8 mouse cellular contexts compared by ENCODE assay signal in genomic region chr8:54528571-54528970, GRCm38 (mm10). TPM values are rescaled to one million over a fixed set of nuclear protein-coding genes. Genes with fewer than 3 reads are reported as not detected.
A peak's percentile ranks its signal among the peaks of the same experiment; 100 is the strongest.
DNase-seq lines count a peak whose midpoint lies in the region; ATAC-seq and TF ChIP-seq lines count a peak whose summit lies in the region.

No protein-coding gene starts in this region.

- WGBS in heart, embryonic 13.5 days, result 30% methylated on average over 7 of the region's 7 CpGs
- 64% methylated on average over 7 of the region's 7 CpGs for WGBS in hindbrain, embryonic 11.5 days
- WGBS in liver, postnatal 0 days (ENCODE audit: insufficient replicate concordance), result 30% methylated on average over 7 of the region's 7 CpGs

- ATAC-seq in heart, embryonic 13.5 days (ENCODE audit: extremely low read depth, insufficient number of reproducible peaks, low FRiP score, low TSS enrichment), result no peak
- ATAC-seq in hindbrain, embryonic 11.5 days (ENCODE audit: low FRiP score), result no peak
- no peak for ATAC-seq in liver, postnatal 0 days

- no peaks in the 10 kb centered on the region for H3K27me3 ChIP-seq in heart, embryonic 13.5 days (replicated peaks)
- peaks cover 1% of the 10 kb centered on the region; the same call in 1 of the 2 replicates for H3K27me3 ChIP-seq in ES-Bruce4 (ENCODE audit: control insufficient read depth, insufficient read depth, low read length, poor library complexity, severe bottlenecking)
- H3K27me3 ChIP-seq in hindbrain, embryonic 11.5 days (ENCODE audit: control insufficient read depth, insufficient read depth, low read length), result no peaks in the 10 kb centered on the region
- no peaks in the 10 kb centered on the region for H3K27me3 ChIP-seq in liver, postnatal 0 days (ENCODE audit: insufficient read depth, low read length)

- H3K4me2 ChIP-seq in heart, embryonic 13.5 days, result peak overlapping the region; percentile 79
- peak overlapping the region; percentile 55 for H3K4me2 ChIP-seq in hindbrain, embryonic 11.5 days (replicated peaks; ENCODE audit: low read depth, low read length)
- H3K4me2 ChIP-seq in liver, postnatal 0 days (ENCODE audit: low read depth, low read length), result peak overlapping the region; percentile 85

- peaks cover 31% of the 10 kb centered on the region for H3K36me3 ChIP-seq in heart, embryonic 13.5 days
- peaks cover 13% of the 10 kb centered on the region for H3K36me3 ChIP-seq in ES-Bruce4 (ENCODE audit: control insufficient read depth, insufficient read depth, low read length, poor library complexity, severe bottlenecking)
- H3K36me3 ChIP-seq in hindbrain, embryonic 11.5 days (ENCODE audit: control insufficient read depth, insufficient read depth, low read length), result no peaks in the 10 kb centered on the region
- H3K36me3 ChIP-seq in liver, postnatal 0 days (replicated peaks; ENCODE audit: insufficient read depth, low read length), result peaks cover 12% of the 10 kb centered on the region; the same call in 1 of the 2 replicates

- TF ChIP-seq POLR2A in ES-Bruce4 (IDR thresholded peaks at IDR 0.05; ENCODE audit: insufficient read depth, low read length), result no peak

- peak overlapping the region; percentile 95 for H3K9ac ChIP-seq in heart, embryonic 13.5 days
- peak overlapping the region; percentile 70 for H3K9ac ChIP-seq in ES-Bruce4 (ENCODE audit: low read depth, poor library complexity, severe bottlenecking)
- H3K9ac ChIP-seq in hindbrain, embryonic 11.5 days (ENCODE audit: low read depth, low read length), result peak overlapping the region; percentile 87
- H3K9ac ChIP-seq in liver, postnatal 0 days (replicated peaks), result peak overlapping the region; percentile 91

- peak overlapping the region; percentile 87 for H3K27ac ChIP-seq in heart, embryonic 13.5 days (replicated peaks)
- no peak overlapping the region for H3K27ac ChIP-seq in ES-Bruce4 (ENCODE audit: insufficient read depth, low read length)
- H3K27ac ChIP-seq in hindbrain, embryonic 11.5 days (ENCODE audit: low read depth, low read length), result no peak overlapping the region
- H3K27ac ChIP-seq in liver, postnatal 0 days (ENCODE audit: low read depth), result 0 out of 2 replicates have a peak overlapping the region, but pooled peaks have one; percentile 95

- TF ChIP-seq EP300 in ES-Bruce4 (IDR thresholded peaks at IDR 0.05; ENCODE audit: insufficient read depth, low read depth, low read length), result no peak
- TF ChIP-seq EP300 in liver, postnatal 0 days (IDR thresholded peaks at IDR 0.05; ENCODE audit: low read depth), result no peak

- peak overlapping the region; percentile 87 for H3K4me3 ChIP-seq in heart, embryonic 13.5 days
- no peak overlapping the region for H3K4me3 ChIP-seq in ES-Bruce4 (ENCODE audit: low read depth, low read length)
- peak overlapping the region; percentile 94 for H3K4me3 ChIP-seq in hindbrain, embryonic 11.5 days (ENCODE audit: low read depth, low read length)
- H3K4me3 ChIP-seq in liver, postnatal 0 days (ENCODE audit: low read depth, low read length), result peak overlapping the region; percentile 98

- peaks cover 26% of the 10 kb centered on the region for H3K4me1 ChIP-seq in heart, embryonic 13.5 days
- no peaks in the 10 kb centered on the region for H3K4me1 ChIP-seq in ES-Bruce4 (ENCODE audit: control insufficient read depth, insufficient read depth, low read length)
- no peaks in the 10 kb centered on the region for H3K4me1 ChIP-seq in hindbrain, embryonic 11.5 days (replicated peaks; ENCODE audit: control insufficient read depth, insufficient read depth, low read length)
- peaks cover 14% of the 10 kb centered on the region for H3K4me1 ChIP-seq in liver, postnatal 0 days (ENCODE audit: insufficient read depth)

- no peaks in the 10 kb centered on the region for H3K9me3 ChIP-seq in heart, embryonic 13.5 days
- no peaks in the 10 kb centered on the region for H3K9me3 ChIP-seq in ES-Bruce4 (replicated peaks; ENCODE audit: control insufficient read depth, insufficient read depth, low read length, poor library complexity, severe bottlenecking)
- H3K9me3 ChIP-seq in hindbrain, embryonic 11.5 days (ENCODE audit: control insufficient read depth, low read length), result no peaks in the 10 kb centered on the region
- no peaks in the 10 kb centered on the region for H3K9me3 ChIP-seq in liver, postnatal 0 days (ENCODE audit: low read length)

- DNase-seq in heart, adult 8-10 months (ENCODE audit: low spot score), result no peak
- DNase-seq in hindbrain, embryonic 11.5 days (ENCODE audit: low spot score), result no peak
- DNase-seq in liver, postnatal 0 days, result no peak
- DNase-seq in embryo, embryonic 10.5 days (ENCODE audit: low spot score), result no peak
- no peak for DNase-seq in Muller cell, postnatal 12 days (ENCODE audit: inconsistent ontology term)
- no peak for DNase-seq in frontal cortex, postnatal 25 days (ENCODE audit: low spot score in 2 of 2)

- no peak for TF ChIP-seq CTCF in ES-Bruce4 (IDR thresholded peaks at IDR 0.05; ENCODE audit: low read depth, low read length)
- TF ChIP-seq CTCF in liver, postnatal 0 days (IDR thresholded peaks at IDR 0.05; ENCODE audit: low read depth), result no peak

RNA-seq across cellular contexts. Expression of gene Asb5, which starts 0.8 kb away (rescaled TPM):
- polyA plus RNA-seq in heart, embryonic 13.5 days (2015; fragmentation: Nextera tagmentation; extraction: Ambion mirVana), result 3.7 and 4.5 TPM in 2 replicates
- total RNA-seq in heart, adult 8-10 months (2022), result 10 to 100 TPM; 19.9 to 28.5 (median 22.7) TPM
- polyA plus RNA-seq in ES-Bruce4 (2011; ENCODE audit: insufficient read depth, insufficient read length, low read depth, missing spikeins), result not detected in 2 replicates
- 4.7 and 6.1 TPM in 2 replicates for polyA plus RNA-seq in hindbrain, embryonic 11.5 days (2014; fragmentation: Nextera tagmentation; extraction: Ambion mirVana)
- polyA plus RNA-seq in liver, postnatal 0 days (2015; fragmentation: Nextera tagmentation; extraction: Ambion mirVana), result 1.1 and 2.3 TPM in 2 replicates

RNA-seq across cellular contexts. Expression of gene Spcs3, which starts 1.2 kb away (rescaled TPM):
- 63.3 and 69.4 TPM in 2 replicates for polyA plus RNA-seq in heart, embryonic 13.5 days (2015; fragmentation: Nextera tagmentation; extraction: Ambion mirVana)
- total RNA-seq in heart, adult 8-10 months (2022), result 10 to 100 TPM; 50.5 to 58.0 (median 54.4) TPM
- 64.0 and 70.7 TPM in 2 replicates for polyA plus RNA-seq in ES-Bruce4 (2011; ENCODE audit: insufficient read depth, insufficient read length, low read depth, missing spikeins)
- 80.2 and 82.6 TPM in 2 replicates for polyA plus RNA-seq in hindbrain, embryonic 11.5 days (2014; fragmentation: Nextera tagmentation; extraction: Ambion mirVana)
- 36.0 and 41.5 TPM in 2 replicates for polyA plus RNA-seq in liver, postnatal 0 days (2015; fragmentation: Nextera tagmentation; extraction: Ambion mirVana)

Comparison
In these comparisons a context has a peak if more than half of its experiments do, and no peak if none do; other contexts are left out.
1. H3K27ac ChIP-seq: peak in heart, embryonic 13.5 days (single experiment) and liver, postnatal 0 days (single experiment); none in ES-Bruce4 (single experiment) and hindbrain, embryonic 11.5 days (single experiment).
2. Peak in every context shown above with its lines, with median percentiles within 50 percentile points of each other: H3K4me2 ChIP-seq and H3K9ac ChIP-seq.